Mouse (Mus musculus): ENCODE results near the gene Cpn2. TPM values are rescaled to one million over a fixed set of nuclear protein-coding genes. Genes with fewer than 3 reads are reported as not detected.

Gene Cpn2
- polyA plus RNA-seq, 1 experiment = 0.02 TPM

DNA sequence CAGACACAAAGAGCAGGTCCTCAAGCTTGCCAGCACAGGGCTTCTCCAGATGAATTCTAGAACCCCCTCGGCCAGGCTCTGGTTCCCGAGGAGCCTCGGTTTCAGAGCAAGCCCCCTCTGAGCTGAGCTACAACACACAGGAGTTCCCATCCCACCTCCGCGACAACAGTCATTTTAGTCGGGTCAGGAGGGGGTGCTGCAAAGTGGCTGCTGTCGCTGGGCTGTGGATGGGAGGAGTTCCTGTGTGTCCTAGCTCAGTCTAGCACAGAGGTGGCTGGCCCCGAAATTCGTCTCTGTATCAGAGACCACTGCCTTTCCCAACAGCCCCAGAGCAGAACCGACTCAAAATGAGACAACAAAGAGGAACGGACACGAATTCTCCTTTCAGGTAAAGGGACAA lies 40.0 kb upstream of the Cpn2 start:
- Histone ChIP-seq H3K4me3 (ENCODE audit: control insufficient read depth, low read depth, low read length) (no peak overlapping the region), H3K27me3 (ENCODE audit: control insufficient read depth, insufficient read depth, low read length) (no peaks in the 10 kb centered on the region)

DNA sequence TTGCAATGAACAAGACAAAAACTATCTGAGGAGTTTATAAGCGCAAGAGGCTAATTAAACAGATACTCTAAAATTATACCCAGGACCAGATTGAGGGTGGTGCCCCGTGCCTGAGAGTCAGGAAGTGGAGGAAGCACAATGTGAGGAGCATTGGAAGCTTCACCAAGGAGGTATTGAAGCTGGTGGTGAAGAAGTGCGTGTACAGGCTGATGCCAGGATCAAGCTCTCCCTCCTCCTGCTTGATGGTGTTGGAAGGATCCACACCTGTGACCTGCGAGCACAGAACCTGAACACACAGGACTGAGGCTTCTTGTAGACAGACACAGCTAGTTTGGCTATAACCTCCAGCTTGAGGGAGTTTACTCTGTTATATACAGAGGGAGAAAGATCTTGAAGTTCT lies 38.8 kb upstream of the Cpn2 start:
- no peaks in the 10 kb centered on the region for H3K27me3 ChIP-seq (ENCODE audit: control insufficient read depth, insufficient read depth, low read length)

More for the DNA sequence above, 40.0 kb upstream of the Cpn2 start:
- Histone ChIP-seq H3K36me3 (ENCODE audit: control insufficient read depth, insufficient read depth, low read length) (no peaks in the 10 kb centered on the region), H3K27ac (ENCODE audit: control insufficient read depth, insufficient read depth, low read depth, low read length) (no peak overlapping the region), H3K4me1 (ENCODE audit: control insufficient read depth, insufficient read depth, low read length) (peaks cover 26% of the 10 kb centered on the region)
- TF ChIP-seq CTCF (IDR thresholded peaks at IDR 0.05; ENCODE audit: control insufficient read depth, insufficient read depth, insufficient replicate concordance, low read depth, low read length) (no peak), POLR2A (IDR thresholded peaks at IDR 0.05; ENCODE audit: control insufficient read depth, low read depth, low read length) (no peak)

GRCm38 (mm10) chr16:30304236-30304635 lies 36.9 kb upstream of the Cpn2 start:
- TF ChIP-seq POLR2A (IDR thresholded peaks at IDR 0.05; ENCODE audit: control insufficient read depth, low read depth, low read length) = no peak
- TF ChIP-seq CTCF (IDR thresholded peaks at IDR 0.05; ENCODE audit: control insufficient read depth, insufficient read depth, insufficient replicate concordance, low read depth, low read length) = no peak
- no peaks in the 10 kb centered on the region for H3K36me3 ChIP-seq (ENCODE audit: control insufficient read depth, insufficient read depth, low read length)
- H3K27ac ChIP-seq (ENCODE audit: control insufficient read depth, insufficient read depth, low read depth, low read length) = no peak overlapping the region
- no peaks in the 10 kb centered on the region for H3K27me3 ChIP-seq (ENCODE audit: control insufficient read depth, insufficient read depth, low read length)
- H3K4me3 ChIP-seq (ENCODE audit: control insufficient read depth, low read depth, low read length) = no peak overlapping the region
- H3K4me1 ChIP-seq (ENCODE audit: control insufficient read depth, insufficient read depth, low read length) = peaks cover 24% of the 10 kb centered on the region

More for the DNA sequence above, 38.8 kb upstream of the Cpn2 start:
- Histone ChIP-seq H3K4me1 (ENCODE audit: control insufficient read depth, insufficient read depth, low read length) (peaks cover 26% of the 10 kb centered on the region), H3K4me3 (ENCODE audit: control insufficient read depth, low read depth, low read length) (no peak overlapping the region), H3K36me3 (ENCODE audit: control insufficient read depth, insufficient read depth, low read length) (no peaks in the 10 kb centered on the region), H3K27ac (ENCODE audit: control insufficient read depth, insufficient read depth, low read depth, low read length) (no peak overlapping the region)
- TF ChIP-seq POLR2A (IDR thresholded peaks at IDR 0.05; ENCODE audit: control insufficient read depth, low read depth, low read length) (no peak), CTCF (IDR thresholded peaks at IDR 0.05; ENCODE audit: control insufficient read depth, insufficient read depth, insufficient replicate concordance, low read depth, low read length) (no peak)

DNA sequence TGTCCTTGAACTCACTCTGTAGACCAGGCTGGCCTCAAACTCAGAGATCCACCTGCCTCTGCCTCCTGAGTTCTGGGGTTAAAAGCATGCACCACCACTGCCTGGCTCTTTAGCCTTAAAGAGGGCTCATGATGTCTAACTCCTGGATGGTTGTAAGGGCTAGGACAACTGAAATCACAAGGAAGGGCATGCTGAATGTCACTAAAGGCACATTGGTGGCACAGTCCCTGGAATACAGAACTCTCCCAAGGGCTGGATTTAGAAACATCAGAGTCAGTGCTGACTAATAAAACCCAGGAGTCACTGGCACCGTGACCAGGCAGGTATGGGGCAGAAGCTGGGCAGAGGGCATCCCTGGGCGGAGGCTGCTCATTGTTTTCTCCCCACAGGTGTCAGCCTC lies 36.1 kb upstream of the Cpn2 start:
- no peaks in the 10 kb centered on the region for H3K27me3 ChIP-seq (ENCODE audit: control insufficient read depth, insufficient read depth, low read length)
- TF ChIP-seq POLR2A (IDR thresholded peaks at IDR 0.05; ENCODE audit: control insufficient read depth, low read depth, low read length) = no peak
- TF ChIP-seq CTCF (IDR thresholded peaks at IDR 0.05; ENCODE audit: control insufficient read depth, insufficient read depth, insufficient replicate concordance, low read depth, low read length) = no peak
- H3K36me3 ChIP-seq (ENCODE audit: control insufficient read depth, insufficient read depth, low read length) = no peaks in the 10 kb centered on the region
- H3K4me3 ChIP-seq (ENCODE audit: control insufficient read depth, low read depth, low read length) = no peak overlapping the region
- H3K4me1 ChIP-seq (ENCODE audit: control insufficient read depth, insufficient read depth, low read length) = peaks cover 19% of the 10 kb centered on the region
- H3K27ac ChIP-seq (ENCODE audit: control insufficient read depth, insufficient read depth, low read depth, low read length) = no peak overlapping the region

- H3K4me1 ChIP-seq (ENCODE audit: control insufficient read depth, insufficient read depth, low read length) = peaks cover 13% of the 10 kb centered on the region
- H3K27me3 ChIP-seq (ENCODE audit: control insufficient read depth, insufficient read depth, low read length) = no peaks in the 10 kb centered on the region
- no peaks in the 10 kb centered on the region for H3K36me3 ChIP-seq (ENCODE audit: control insufficient read depth, insufficient read depth, low read length)
- H3K4me3 ChIP-seq (ENCODE audit: control insufficient read depth, low read depth, low read length) = no peak overlapping the region
- no peak for TF ChIP-seq POLR2A (IDR thresholded peaks at IDR 0.05; ENCODE audit: control insufficient read depth, low read depth, low read length)
- no peak for TF ChIP-seq CTCF (IDR thresholded peaks at IDR 0.05; ENCODE audit: control insufficient read depth, insufficient read depth, insufficient replicate concordance, low read depth, low read length)
- no peak overlapping the region for H3K27ac ChIP-seq (ENCODE audit: control insufficient read depth, insufficient read depth, low read depth, low read length)
Measured at GRCm38 (mm10) chr16:30302686-30303085, 35.4 kb upstream of the Cpn2 start.

DNA sequence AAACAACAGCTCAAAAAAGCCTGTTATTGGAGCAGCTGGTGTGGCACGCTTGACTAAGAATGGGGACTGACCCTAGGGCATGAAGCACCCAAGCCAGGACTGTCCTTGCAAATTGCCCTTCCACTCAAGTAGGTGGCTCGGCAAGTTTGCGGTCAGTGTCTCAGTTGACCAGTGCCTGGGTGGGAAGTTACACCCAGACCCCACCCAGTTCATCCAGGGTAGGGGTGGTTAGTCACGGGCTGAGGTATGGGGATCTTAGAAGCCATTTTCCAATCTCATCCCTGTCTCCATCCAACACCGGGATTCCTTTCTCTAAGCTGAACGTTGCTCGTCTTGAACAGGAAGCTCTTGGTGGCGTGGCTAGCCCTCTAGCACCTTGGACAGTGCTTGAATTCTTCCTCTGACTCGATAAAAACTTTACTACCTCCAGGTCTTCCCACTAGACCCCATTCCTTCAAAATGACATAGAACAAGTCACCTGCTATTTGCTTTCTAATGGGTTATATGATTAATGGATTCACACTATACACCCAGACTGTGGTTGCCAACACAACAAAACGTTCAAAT lies 32.5 kb upstream of the Cpn2 start:
- H3K27ac ChIP-seq (ENCODE audit: control insufficient read depth, insufficient read depth, low read depth, low read length) = no peak overlapping the region
- TF ChIP-seq POLR2A (IDR thresholded peaks at IDR 0.05; ENCODE audit: control insufficient read depth, low read depth, low read length) (no peak), CTCF (IDR thresholded peaks at IDR 0.05; ENCODE audit: control insufficient read depth, insufficient read depth, insufficient replicate concordance, low read depth, low read length) (no peak)
- no peaks in the 10 kb centered on the region for H3K36me3 ChIP-seq (ENCODE audit: control insufficient read depth, insufficient read depth, low read length)
- H3K27me3 ChIP-seq (ENCODE audit: control insufficient read depth, insufficient read depth, low read length) = no peaks in the 10 kb centered on the region
- no peak overlapping the region for H3K4me3 ChIP-seq (ENCODE audit: control insufficient read depth, low read depth, low read length)
- peaks cover 4% of the 10 kb centered on the region; the same call in 1 of the 2 replicates for H3K4me1 ChIP-seq (ENCODE audit: control insufficient read depth, insufficient read depth, low read length)

DNA sequence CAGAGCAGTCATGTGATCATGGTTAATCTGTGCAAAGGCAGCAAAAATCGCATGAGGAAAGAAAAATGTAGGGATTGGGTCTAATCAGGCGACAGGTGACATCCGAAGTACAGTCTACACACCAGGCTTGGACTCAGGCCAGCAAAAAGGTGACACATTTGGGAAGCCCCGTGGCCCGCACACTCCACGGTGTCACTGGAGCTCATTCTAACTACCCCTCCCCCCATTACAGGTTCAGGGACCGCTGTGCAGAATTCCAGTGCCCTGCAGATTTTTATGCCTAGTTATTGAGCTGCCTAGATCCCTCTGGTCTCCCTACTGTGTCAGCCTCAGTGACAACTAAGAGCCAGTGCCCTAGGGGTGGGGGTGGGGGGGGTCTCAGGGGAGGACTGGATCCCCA lies 30.2 kb upstream of the Cpn2 start:
- Histone ChIP-seq H3K4me3 (ENCODE audit: control insufficient read depth, low read depth, low read length) (no peak overlapping the region), H3K4me1 (ENCODE audit: control insufficient read depth, insufficient read depth, low read length) (no peaks in the 10 kb centered on the region), H3K27me3 (ENCODE audit: control insufficient read depth, insufficient read depth, low read length) (no peaks in the 10 kb centered on the region), H3K27ac (ENCODE audit: control insufficient read depth, insufficient read depth, low read depth, low read length) (no peak overlapping the region), H3K36me3 (ENCODE audit: control insufficient read depth, insufficient read depth, low read length) (no peaks in the 10 kb centered on the region)
- TF ChIP-seq CTCF (IDR thresholded peaks at IDR 0.05; ENCODE audit: control insufficient read depth, insufficient read depth, insufficient replicate concordance, low read depth, low read length) (no peak), POLR2A (IDR thresholded peaks at IDR 0.05; ENCODE audit: control insufficient read depth, low read depth, low read length) (no peak)

All from testis, adult 2 months (tissue).